Mouse (Mus musculus) cerebellum, postnatal 36 days (tissue): ENCODE measurements at regions not wholly inside any gene's neighbourhood (a gene's known extent, or its start where the extent isn't known, plus 50 kb on each side); places are given as distances from the start of the nearest gene placed in this dataset.

Experiments used
- DNase-seq, 2 experiments: peaks; one replicate each; pipeline ENCODE4 v3.0.0; 2021 to 2022; ENCODE audit warnings: mixed read lengths in 2 of 2

- no peak for DNase-seq
Observed at GRCm38 (mm10) chrX:70871209-70871608, 178.8 kb upstream of the Mamld1 start.

- DNase-seq, result no peak
Observed at GRCm38 (mm10) chrX:70881326-70881725, 168.7 kb upstream of the Mamld1 start.

GRCm38 (mm10) chrX:70883461-70883860, 166.6 kb upstream of the Mamld1 start:
- no peak for DNase-seq

- DNase-seq, result no peak
Observed at GRCm38 (mm10) chrX:70894517-70894916, 155.5 kb upstream of the Mamld1 start.

GRCm38 (mm10) chrX:70895554-70895953, 154.5 kb upstream of the Mamld1 start:
- no peak for DNase-seq

GRCm38 (mm10) chrX:70897110-70897721, 152.8 kb upstream of the Mamld1 start:
- no peak for DNase-seq

GRCm38 (mm10) chrX:70898836-70899235, 151.2 kb upstream of the Mamld1 start:
- peak in 1 of 2 experiments; percentile 8 for DNase-seq

GRCm38 (mm10) chrX:70899720-70900479, 150.2 kb upstream of the Mamld1 start:
- peak in 1 of 2 experiments; percentile 24 for DNase-seq

- DNase-seq, result no peak
Observed at GRCm38 (mm10) chrX:70925646-70926045, 124.4 kb upstream of the Mamld1 start.

GRCm38 (mm10) chrX:70931944-70932343, 118.1 kb upstream of the Mamld1 start:
- DNase-seq, result no peak

- no peak for DNase-seq
Observed at GRCm38 (mm10) chrX:70945382-70945781, 104.7 kb upstream of the Mamld1 start.

- no peak for DNase-seq
Observed at GRCm38 (mm10) chrX:70946052-70946451, 104.0 kb upstream of the Mamld1 start.

GRCm38 (mm10) chrX:70949232-70949631, 100.8 kb upstream of the Mamld1 start:
- no peak for DNase-seq

- DNase-seq, result no peak
Observed at GRCm38 (mm10) chrX:70953022-70953421, 97.0 kb upstream of the Mamld1 start.
